Mouse (Mus musculus): Measurements from ENCODE around the gene Mcrip2. TPM values are rescaled to one million over a fixed set of nuclear protein-coding genes. Genes with fewer than 3 reads are reported as not detected.
"Not testable (repeated sequence)": the region's sequence is repeated elsewhere in the genome, so short reads cannot be mapped to it uniquely, and the experiment has no call there.

Gene Mcrip2
- polyA plus RNA-seq, 1 experiment from 2014 or later: 133 TPM

DNA sequence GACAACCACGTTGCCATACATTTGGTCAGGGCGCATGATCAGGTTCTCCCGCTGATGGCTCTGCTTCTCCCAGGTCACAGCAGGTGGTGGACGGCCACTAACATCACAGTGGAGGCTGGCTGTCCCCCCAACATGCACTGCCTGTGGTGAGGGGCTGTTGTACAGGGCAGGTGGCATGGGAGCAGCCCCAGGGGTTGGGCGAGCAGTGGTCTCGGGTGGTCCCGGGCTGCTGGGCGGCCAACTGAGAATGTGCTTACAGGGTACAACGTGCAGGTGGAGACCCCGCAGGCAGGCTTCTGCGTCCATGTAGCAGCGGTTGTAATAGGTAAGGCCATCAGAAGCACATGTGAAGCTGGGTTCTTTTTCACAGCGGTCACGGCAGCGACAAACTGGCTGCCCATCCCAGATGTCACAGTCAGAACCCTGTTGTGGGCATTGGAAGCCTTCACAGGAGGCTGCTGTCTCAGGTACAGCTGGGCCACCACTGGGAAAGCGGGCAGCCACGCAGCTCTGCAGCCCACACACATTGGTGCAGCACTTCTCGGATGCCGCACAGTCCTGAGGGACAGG, 10.1 kb upstream of the Mcrip2 start:
- no peaks in the 10 kb centered on the region for H3K27me3 ChIP-seq (ENCODE audit: insufficient read depth, poor library complexity, severe bottlenecking)
- H3K4me3 ChIP-seq: no peak overlapping the region
- DNase-seq (ENCODE audit: low spot score): no peak
- WGBS: 93% methylated on average over 19 of the region's 19 CpGs
- peaks cover 37% of the 10 kb centered on the region for H3K36me3 ChIP-seq
- H3K4me1 ChIP-seq: peaks cover 77% of the 10 kb centered on the region
- H3K9me3 ChIP-seq: no peaks in the 10 kb centered on the region
- H3K27ac ChIP-seq: no peak overlapping the region

GRCm38 (mm10) chr17:25877741-25878610, 9.4 kb upstream of the Mcrip2 start:
- no peaks in the 10 kb centered on the region for H3K27me3 ChIP-seq (ENCODE audit: insufficient read depth, poor library complexity, severe bottlenecking)
- H3K36me3 ChIP-seq: peaks cover 30% of the 10 kb centered on the region
- H3K4me3 ChIP-seq: no peak overlapping the region
- no peak for DNase-seq (ENCODE audit: low spot score)
- H3K4me1 ChIP-seq: peaks cover 70% of the 10 kb centered on the region
- H3K27ac ChIP-seq: no peak overlapping the region
- no peaks in the 10 kb centered on the region for H3K9me3 ChIP-seq
- WGBS: 91% methylated on average over 32 of the region's 32 CpGs

DNA sequence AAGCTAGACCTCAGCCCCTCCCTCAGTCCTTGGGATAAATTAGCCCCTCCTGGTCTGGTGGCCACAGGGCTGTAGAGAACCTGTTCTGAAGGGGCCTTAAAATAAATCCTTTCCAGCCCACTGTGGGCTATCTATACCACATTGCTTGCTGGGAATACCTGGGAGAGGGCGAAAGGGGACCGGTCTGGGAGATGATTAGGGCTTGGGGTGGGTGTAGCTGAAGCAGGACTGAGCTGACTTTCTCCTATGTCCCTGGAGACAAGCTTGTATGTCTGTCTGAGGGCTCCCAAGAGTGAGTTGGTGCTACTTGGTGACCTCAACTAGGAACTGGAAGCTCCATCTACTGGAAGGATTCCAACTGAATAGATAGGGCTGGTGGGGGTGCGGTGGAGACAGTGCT, 8.5 kb upstream of the Mcrip2 start:
- H3K9me3 ChIP-seq: no peaks in the 10 kb centered on the region
- H3K27me3 ChIP-seq (ENCODE audit: insufficient read depth, poor library complexity, severe bottlenecking): no peaks in the 10 kb centered on the region
- no peak overlapping the region for H3K4me3 ChIP-seq
- no peak for DNase-seq (ENCODE audit: low spot score)
- H3K27ac ChIP-seq: no peak overlapping the region
- peaks cover 62% of the 10 kb centered on the region for H3K4me1 ChIP-seq
- 90% methylated on average over 3 of the region's 3 CpGs for WGBS
- H3K36me3 ChIP-seq: peaks cover 21% of the 10 kb centered on the region

- peak overlapping the region; percentile 81 for H3K4me3 ChIP-seq
- no peak for DNase-seq (ENCODE audit: low spot score)
- peaks cover 56% of the 10 kb centered on the region for H3K4me1 ChIP-seq
- 71% methylated on average over 10 of the region's 10 CpGs for WGBS
- no peaks in the 10 kb centered on the region for H3K27me3 ChIP-seq (ENCODE audit: insufficient read depth, poor library complexity, severe bottlenecking)
- H3K9me3 ChIP-seq: no peaks in the 10 kb centered on the region
- H3K27ac ChIP-seq: 0 out of 2 replicates have a peak overlapping the region, but pooled peaks have one; percentile 92
- H3K36me3 ChIP-seq: peaks cover 21% of the 10 kb centered on the region
These were observed 7.9 kb upstream of the Mcrip2 start for GRCm38 (mm10) chr17:25876347-25876915.

DNA sequence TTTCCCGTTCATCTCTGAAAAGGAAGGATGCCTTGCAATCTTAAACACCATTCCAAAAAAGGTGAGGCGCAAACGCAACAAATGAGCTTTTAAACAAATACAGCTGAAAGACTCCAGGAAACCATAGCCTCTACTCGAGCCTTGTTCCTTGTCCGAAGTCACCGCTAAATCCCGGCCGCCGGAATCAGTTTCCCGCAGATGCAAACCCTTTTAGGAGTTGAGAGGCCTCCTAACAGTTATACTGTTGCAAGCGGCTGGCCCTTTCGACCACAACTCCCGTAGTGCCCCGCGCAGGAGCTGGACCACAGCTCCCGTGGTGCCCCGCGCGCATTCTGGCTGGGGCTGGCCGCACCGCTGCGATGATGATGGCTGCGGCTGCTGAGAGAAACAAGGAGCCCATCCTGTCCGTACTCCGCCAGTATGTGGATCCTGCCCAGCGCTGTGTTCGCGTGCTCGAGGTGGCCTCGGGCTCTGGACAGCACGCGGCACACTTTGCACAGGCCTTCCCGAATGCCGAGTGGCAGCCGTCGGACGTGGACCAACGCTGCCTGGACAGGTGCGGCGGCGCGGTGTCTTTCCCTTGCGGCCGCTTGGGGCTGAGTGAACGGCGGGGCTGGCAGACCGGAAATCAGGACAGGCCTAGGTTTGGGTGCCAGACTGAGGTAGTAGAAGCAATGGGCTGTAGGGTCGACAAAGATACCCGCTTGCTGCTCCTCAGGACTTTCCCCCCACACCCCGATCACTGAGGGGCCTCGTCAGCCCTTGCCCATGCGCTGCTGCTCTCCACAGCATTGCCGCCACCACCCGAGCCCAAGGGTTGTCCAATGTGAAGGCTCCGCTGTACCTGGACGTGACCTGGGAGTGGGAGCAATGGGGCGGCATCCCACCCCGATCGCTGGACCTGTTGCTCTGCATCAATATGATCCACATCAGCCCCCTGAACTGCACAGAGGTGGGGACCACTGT, 6.9 kb upstream of the Mcrip2 start:
- peak overlapping the region; percentile 92 for H3K27ac ChIP-seq
- H3K4me1 ChIP-seq: peaks cover 47% of the 10 kb centered on the region
- peak; percentile 95 for DNase-seq (ENCODE audit: low spot score)
- peak overlapping the region; percentile 81 for H3K4me3 ChIP-seq
- H3K9me3 ChIP-seq: no peaks in the 10 kb centered on the region
- H3K27me3 ChIP-seq (ENCODE audit: insufficient read depth, poor library complexity, severe bottlenecking): no peaks in the 10 kb centered on the region
- WGBS: 2% methylated on average over 59 of the region's 59 CpGs
- peaks cover 21% of the 10 kb centered on the region for H3K36me3 ChIP-seq

- no peaks in the 10 kb centered on the region for H3K9me3 ChIP-seq
- no peaks in the 10 kb centered on the region for H3K27me3 ChIP-seq (ENCODE audit: insufficient read depth, poor library complexity, severe bottlenecking)
- DNase-seq (ENCODE audit: low spot score): peak; percentile 91
- peak within 1 kb of the TSS; percentile 81 for H3K4me3 ChIP-seq
- peaks cover 21% of the 10 kb centered on the region for H3K36me3 ChIP-seq
- H3K4me1 ChIP-seq: peaks cover 40% of the 10 kb centered on the region
- 1% methylated on average over 25 of the region's 25 CpGs for WGBS
- peak within 1 kb of the TSS; percentile 92 for H3K27ac ChIP-seq
These were observed 6.2 kb upstream of the Mcrip2 start, which contains the start of gene Mettl26 for GRCm38 (mm10) chr17:25874721-25875170. Mettl26 (plus strand) TSS chr17:25875074.

GRCm38 (mm10) chr17:25874148-25874720, 5.7 kb upstream of the Mcrip2 start:
- Histone ChIP-seq H3K4me3 (peak overlapping the region; percentile 81), H3K4me1 (peaks cover 36% of the 10 kb centered on the region), H3K27ac (peak overlapping the region; percentile 88), H3K36me3 (peaks cover 19% of the 10 kb centered on the region), H3K9me3 (no peaks in the 10 kb centered on the region), H3K27me3 (ENCODE audit: insufficient read depth, poor library complexity, severe bottlenecking) (no peaks in the 10 kb centered on the region)
- WGBS: 10% methylated on average over 14 of the region's 14 CpGs
- no peak for DNase-seq (ENCODE audit: low spot score)

DNA sequence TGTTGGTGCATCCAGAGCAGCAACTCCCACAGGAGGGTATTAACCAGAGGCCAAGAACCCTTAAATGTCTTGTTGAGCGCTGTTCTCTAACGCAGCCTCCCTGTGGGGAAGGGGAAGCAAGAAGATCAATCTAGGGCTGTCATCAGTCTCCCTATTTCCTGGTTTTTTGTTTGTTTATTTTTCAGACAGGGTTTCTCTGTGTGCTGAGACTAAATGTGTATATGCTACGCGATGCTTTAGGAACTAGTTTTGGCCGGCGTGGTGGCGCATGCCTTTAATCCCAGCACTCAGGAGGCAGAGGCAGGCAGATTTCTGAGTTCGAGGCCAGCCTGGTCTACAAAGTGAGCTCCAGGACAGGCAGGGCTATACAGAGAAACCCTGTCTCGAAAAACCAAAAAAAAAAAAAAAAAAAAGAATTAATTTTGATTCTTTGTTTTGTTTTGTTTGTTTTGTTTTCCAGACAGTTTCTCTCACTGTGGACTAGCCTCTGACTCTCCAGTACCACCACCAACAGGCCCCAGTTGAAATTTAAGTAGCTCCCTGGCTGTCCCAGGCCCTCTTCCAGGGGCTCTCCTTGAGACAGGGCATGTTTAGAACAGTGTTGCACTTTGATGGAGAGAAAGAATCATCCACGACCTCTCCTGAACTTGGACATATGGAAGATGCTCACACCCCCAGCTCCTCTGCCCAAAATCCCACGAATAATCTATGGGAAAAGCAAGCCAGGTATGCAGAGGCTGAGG, 5.0 kb upstream of the Mcrip2 start:
- peak overlapping the region; percentile 81; the same call in 1 of the 2 replicates for H3K4me3 ChIP-seq
- peak overlapping the region; percentile 88 for H3K27ac ChIP-seq
- H3K4me1 ChIP-seq: peaks cover 38% of the 10 kb centered on the region
- WGBS: 71% methylated on average over 11 of the region's 11 CpGs
- H3K9me3 ChIP-seq: no peaks in the 10 kb centered on the region
- H3K27me3 ChIP-seq (ENCODE audit: insufficient read depth, poor library complexity, severe bottlenecking): no peaks in the 10 kb centered on the region
- DNase-seq (ENCODE audit: low spot score): no peak
- H3K36me3 ChIP-seq: peaks cover 12% of the 10 kb centered on the region

- 71% methylated on average over 3 of the region's 3 CpGs for WGBS
These were observed 4.1 kb upstream of the Mcrip2 start for GRCm38 (mm10) chr17:25872676-25873075.

GRCm38 (mm10) chr17:25871566-25871965, 3.0 kb upstream of the Mcrip2 start:
- H3K9me3 ChIP-seq; DNase-seq (ENCODE audit: low spot score); H3K4me3 ChIP-seq; H3K36me3 ChIP-seq; H3K27ac ChIP-seq; H3K27me3 ChIP-seq (ENCODE audit: insufficient read depth, poor library complexity, severe bottlenecking): not testable (repeated sequence)
- peaks cover 47% of the 10 kb centered on the region for H3K4me1 ChIP-seq

More at GRCm38 (mm10) chr17:25872676-25873075, 4.1 kb upstream of the Mcrip2 start:
- DNase-seq (ENCODE audit: low spot score): no peak
- Histone ChIP-seq H3K27me3 (ENCODE audit: insufficient read depth, poor library complexity, severe bottlenecking) (no peaks in the 10 kb centered on the region), H3K9me3 (no peaks in the 10 kb centered on the region), H3K4me1 (peaks cover 45% of the 10 kb centered on the region), H3K27ac (no peak overlapping the region), H3K4me3 (no peak overlapping the region), H3K36me3 (peaks cover 3% of the 10 kb centered on the region)

- H3K36me3 ChIP-seq: peaks cover 16% of the 10 kb centered on the region
- H3K9me3 ChIP-seq: no peaks in the 10 kb centered on the region
- H3K27me3 ChIP-seq (ENCODE audit: insufficient read depth, poor library complexity, severe bottlenecking): no peaks in the 10 kb centered on the region
- no peak for DNase-seq (ENCODE audit: low spot score)
- no peak overlapping the region for H3K27ac ChIP-seq
- H3K4me3 ChIP-seq: no peak overlapping the region
- WGBS: 82% methylated on average over 2 of the region's 2 CpGs
- H3K4me1 ChIP-seq: peaks cover 47% of the 10 kb centered on the region
These were observed 1.4 kb upstream of the Mcrip2 start for GRCm38 (mm10) chr17:25869954-25870353.

Measured in heart, embryonic 10.5 days (tissue).